Mouse (Mus musculus): Measurements from ENCODE around the gene Tbx10. TPM values are rescaled to one million over a fixed set of nuclear protein-coding genes. Genes with fewer than 3 reads are reported as not detected.
"Not testable (repeated sequence)": the region's sequence is repeated elsewhere in the genome, so short reads cannot be mapped to it uniquely, and the experiment has no call there.

The Tbx10 gene
- total RNA-seq, 2 experiments from 2014 or later, result not detected

GRCm38 (mm10) chr19:4037788-4038232 lies 45.3 kb downstream of the Tbx10 start, which contains the start of gene Gstp1:
TSS of gene Gstp1 (minus strand) at chr19:4037985.
- ATAC-seq (replicated peaks; ENCODE audit: poor library complexity), result peak; percentile 99

GRCm38 (mm10) chr19:4040941-4041340 lies 48.4 kb downstream of the Tbx10 start:
- not testable (repeated sequence) for ATAC-seq (replicated peaks; ENCODE audit: poor library complexity)

- ATAC-seq (replicated peaks; ENCODE audit: poor library complexity), result not testable (repeated sequence)
These were observed 48.9 kb downstream of the Tbx10 start for GRCm38 (mm10) chr19:4041500-4041899.

GRCm38 (mm10) chr19:4042124-4042523 lies 49.6 kb downstream of the Tbx10 start:
- no peak for ATAC-seq (replicated peaks; ENCODE audit: poor library complexity)

- not testable (repeated sequence) for ATAC-seq (replicated peaks; ENCODE audit: poor library complexity)
These were observed 51.6 kb downstream of the Tbx10 start for GRCm38 (mm10) chr19:4044109-4044508.

GRCm38 (mm10) chr19:4045966-4046865 lies 53.7 kb downstream of the Tbx10 start, which contains the start of gene Gstp2:
TSS of gene Gstp2 (minus strand) at chr19:4046023.
- ATAC-seq (replicated peaks; ENCODE audit: poor library complexity), result peak; percentile 74

GRCm38 (mm10) chr19:4046866-4047254 lies 54.3 kb downstream of the Tbx10 start:
- peak; percentile 23; the same call in 1 of the 2 replicates for ATAC-seq (replicated peaks; ENCODE audit: poor library complexity)

- peak; percentile 65 for ATAC-seq (replicated peaks; ENCODE audit: poor library complexity)
These were observed 55.3 kb downstream of the Tbx10 start for GRCm38 (mm10) chr19:4047859-4048258.

GRCm38 (mm10) chr19:4049069-4049468 lies 56.5 kb downstream of the Tbx10 start:
- ATAC-seq (replicated peaks; ENCODE audit: poor library complexity), result not testable (repeated sequence)

Other genes starting within 250 kb of the Tbx10 start
Only the 30 nearest of the 32 such genes appear.
- gene Chka, start 141.0 kb upstream of the Tbx10 start, total RNA-seq (2015), result 39.7 and 43.8 TPM in 2 replicates
- 38.2 and 39.8 TPM in 2 replicates for gene Chka, start 141.0 kb upstream of the Tbx10 start, total RNA-seq (2017)
- 122 and 178 TPM in 2 replicates for gene Tcirg1, start 85.6 kb upstream of the Tbx10 start, total RNA-seq (2015)
- 208 and 211 TPM in 2 replicates for gene Tcirg1, start 85.6 kb upstream of the Tbx10 start, total RNA-seq (2017)
- gene Ndufs8, start 80.0 kb upstream of the Tbx10 start, total RNA-seq (2015), result 239 and 257 TPM in 2 replicates
- 65.6 and 86.1 TPM in 2 replicates for gene Ndufs8, start 80.0 kb upstream of the Tbx10 start, total RNA-seq (2017)
- gene Aldh3b1, start 62.9 kb upstream of the Tbx10 start, total RNA-seq (2015), result 5.0 and 6.9 TPM in 2 replicates
- gene Aldh3b1, start 62.9 kb upstream of the Tbx10 start, total RNA-seq (2017), result 10.5 and 12.6 TPM in 2 replicates
- 95.9 and 111 TPM in 2 replicates for gene Unc93b1, start 57.6 kb upstream of the Tbx10 start, total RNA-seq (2015)
- 175 and 202 TPM in 2 replicates for gene Unc93b1, start 57.6 kb upstream of the Tbx10 start, total RNA-seq (2017)
- gene Aldh3b3, start 34.1 kb upstream of the Tbx10 start, total RNA-seq (2015), result 0.32 and 0.71 TPM in 2 replicates
- 0.04 and 0.27 TPM in 2 replicates for gene Aldh3b3, start 34.1 kb upstream of the Tbx10 start, total RNA-seq (2017)
- gene Aldh3b2, start 20.4 kb upstream of the Tbx10 start, total RNA-seq (2015), result not detected in 2 replicates
- 0.25 TPM in 1 of 2 replicates, not detected in the other for gene Aldh3b2, start 20.4 kb upstream of the Tbx10 start, total RNA-seq (2017)
- gene Acy3, start 6.2 kb upstream of the Tbx10 start, total RNA-seq (2015), result 3.4 and 3.9 TPM in 2 replicates
- gene Acy3, start 6.2 kb upstream of the Tbx10 start, total RNA-seq (2017), result 1.2 and 1.6 TPM in 2 replicates
- gene Nudt8, start 7.8 kb downstream of the Tbx10 start, total RNA-seq (2015), result 15.1 and 16.2 TPM in 2 replicates
- gene Nudt8, start 7.8 kb downstream of the Tbx10 start, total RNA-seq (2017), result 10.4 and 14.4 TPM in 2 replicates
- gene Gm49405, start 7.9 kb downstream of the Tbx10 start, total RNA-seq (2015), result 0.57 and 1.5 TPM in 2 replicates
- gene Gm49405, start 7.9 kb downstream of the Tbx10 start, total RNA-seq (2017), result 1.5 and 1.9 TPM in 2 replicates
- gene Doc2g, start 10.6 kb downstream of the Tbx10 start, total RNA-seq (2015), result 1.6 and 2.9 TPM in 2 replicates
- 1.3 and 2.9 TPM in 2 replicates for gene Doc2g, start 10.6 kb downstream of the Tbx10 start, total RNA-seq (2017)
- 123 and 135 TPM in 2 replicates for gene Ndufv1, start 20.1 kb downstream of the Tbx10 start, total RNA-seq (2015)
- 223 and 254 TPM in 2 replicates for gene Ndufv1, start 20.1 kb downstream of the Tbx10 start, total RNA-seq (2017)
- gene Gstp1, start 45.2 kb downstream of the Tbx10 start, total RNA-seq (2015), result 264 and 361 TPM in 2 replicates
- gene Gstp1, start 45.2 kb downstream of the Tbx10 start, total RNA-seq (2017), result 79.8 and 88.4 TPM in 2 replicates
- gene Gstp2, start 53.3 kb downstream of the Tbx10 start, total RNA-seq (2015), result not detected in 2 replicates
- gene Gstp2, start 53.3 kb downstream of the Tbx10 start, total RNA-seq (2017), result not detected in 2 replicates
- gene Gstp3, start 66.8 kb downstream of the Tbx10 start, total RNA-seq (2015), result 1.4 and 7.5 TPM in 2 replicates
- gene Gstp3, start 66.8 kb downstream of the Tbx10 start, total RNA-seq (2017), result 2.2 TPM in 2 replicates
- not detected in 2 replicates for gene Cabp2, start 88.8 kb downstream of the Tbx10 start, total RNA-seq (2015)
- gene Cabp2, start 88.8 kb downstream of the Tbx10 start, total RNA-seq (2017), result not detected in 2 replicates
- gene Cdk2ap2, start 104.4 kb downstream of the Tbx10 start, total RNA-seq (2015), result 112 and 126 TPM in 2 replicates
- 24.2 and 44.8 TPM in 2 replicates for gene Cdk2ap2, start 104.4 kb downstream of the Tbx10 start, total RNA-seq (2017)
- 7.8 and 11.2 TPM in 2 replicates for gene Pitpnm1, start 107.2 kb downstream of the Tbx10 start, total RNA-seq (2015)
- gene Pitpnm1, start 107.2 kb downstream of the Tbx10 start, total RNA-seq (2017), result 6.8 and 17.2 TPM in 2 replicates
- gene Aip, start 133.1 kb downstream of the Tbx10 start, total RNA-seq (2015), result 61.9 and 66.4 TPM in 2 replicates
- 24.4 and 31.1 TPM in 2 replicates for gene Aip, start 133.1 kb downstream of the Tbx10 start, total RNA-seq (2017)
- gene Gpr152, start 147.0 kb downstream of the Tbx10 start, total RNA-seq (2015), result not detected in 2 replicates
- gene Gpr152, start 147.0 kb downstream of the Tbx10 start, total RNA-seq (2017), result 0.10 TPM in 1 of 2 replicates, not detected in the other
- not detected in 2 replicates for gene Cabp4, start 151.3 kb downstream of the Tbx10 start, total RNA-seq (2015)
- not detected in 2 replicates for gene Cabp4, start 151.3 kb downstream of the Tbx10 start, total RNA-seq (2017)
- 138 and 142 TPM in 2 replicates for gene Coro1b, start 155.9 kb downstream of the Tbx10 start, total RNA-seq (2015)
- 66.4 and 83.5 TPM in 2 replicates for gene Coro1b, start 155.9 kb downstream of the Tbx10 start, total RNA-seq (2017)
- 96.4 and 114 TPM in 2 replicates for gene Ptprcap, start 160.9 kb downstream of the Tbx10 start, total RNA-seq (2015)
- gene Ptprcap, start 160.9 kb downstream of the Tbx10 start, total RNA-seq (2017), result 79.5 and 83.5 TPM in 2 replicates
- 21.6 and 22.1 TPM in 2 replicates for gene Rps6kb2, start 170.6 kb downstream of the Tbx10 start, total RNA-seq (2015)
- gene Rps6kb2, start 170.6 kb downstream of the Tbx10 start, total RNA-seq (2017), result 23.1 and 30.2 TPM in 2 replicates
- 2.2 and 2.4 TPM in 2 replicates for gene Carns1, start 182.7 kb downstream of the Tbx10 start, total RNA-seq (2015)
- 1.0 and 2.1 TPM in 2 replicates for gene Carns1, start 182.7 kb downstream of the Tbx10 start, total RNA-seq (2017)
- gene Tbc1d10c, start 198.5 kb downstream of the Tbx10 start, total RNA-seq (2015), result 39.3 and 46.6 TPM in 2 replicates
- 15.3 and 17.5 TPM in 2 replicates for gene Tbc1d10c, start 198.5 kb downstream of the Tbx10 start, total RNA-seq (2017)
- gene Ppp1ca, start 199.3 kb downstream of the Tbx10 start, total RNA-seq (2015), result 395 and 413 TPM in 2 replicates
- 482 and 538 TPM in 2 replicates for gene Ppp1ca, start 199.3 kb downstream of the Tbx10 start, total RNA-seq (2017)
- gene Rad9a, start 208.9 kb downstream of the Tbx10 start, total RNA-seq (2015), result 28.0 and 31.0 TPM in 2 replicates
- gene Rad9a, start 208.9 kb downstream of the Tbx10 start, total RNA-seq (2017), result 16.1 and 19.7 TPM in 2 replicates
- 2.8 and 5.0 TPM in 2 replicates for gene Clcf1, start 221.5 kb downstream of the Tbx10 start, total RNA-seq (2015)
- gene Clcf1, start 221.5 kb downstream of the Tbx10 start, total RNA-seq (2017), result 1.3 and 3.0 TPM in 2 replicates
- gene AC109138.7, start 221.6 kb downstream of the Tbx10 start, total RNA-seq (2015), result not detected in 2 replicates
- not detected in 2 replicates for gene AC109138.7, start 221.6 kb downstream of the Tbx10 start, total RNA-seq (2017)